In genomic region chr3:59297653-59298052, GRCm38 (mm10) we compare ENCODE assay signal across 28 mouse cellular contexts. TPM values are rescaled to one million over a fixed set of nuclear protein-coding genes. Genes with fewer than 3 reads are reported as not detected.
DNase-seq lines count a peak whose midpoint lies in the region; ATAC-seq and TF ChIP-seq lines count a peak whose summit lies in the region.
"Had no signal": no experiment of that assay in that cellular context is flagged by ENCODE, and none has a peak within 500 bp of the region (broad histone marks: within the 10 kb centered on the region; RNA-seq: fewer than 3 reads in every experiment).

No protein-coding gene starts in this region.

- TF ChIP-seq CTCF in E14TG2a.4 (conservative IDR thresholded peaks at IDR 0.05; ENCODE audit: low read length): peak; percentile 14; the same call in 1 of the 2 replicates

- no peaks in the 10 kb centered on the region for H3K36me3 ChIP-seq in midbrain, embryonic 11.5 days (ENCODE audit: control insufficient read depth, insufficient read depth, low read length)
- H3K36me3 ChIP-seq in midbrain, embryonic 13.5 days: no peaks in the 10 kb centered on the region
- no peaks in the 10 kb centered on the region for H3K36me3 ChIP-seq in E14TG2a.4 (ENCODE audit: insufficient read depth, low read length)
- H3K36me3 ChIP-seq: embryonic facial prominence, embryonic 12.5 days; heart, embryonic 12.5 days; limb, embryonic 12.5 days; lung, embryonic 15.5 days; neural tube, embryonic 12.5 days; stomach, embryonic 15.5 days had no signal

- H3K27me3 ChIP-seq in midbrain, embryonic 11.5 days (ENCODE audit: control insufficient read depth, insufficient read depth, low read length): no peaks in the 10 kb centered on the region
- no peaks in the 10 kb centered on the region for H3K27me3 ChIP-seq in midbrain, embryonic 13.5 days
- H3K27me3 ChIP-seq in E14TG2a.4 (ENCODE audit: insufficient read depth, low read length): no peaks in the 10 kb centered on the region
- H3K27me3 ChIP-seq: embryonic facial prominence, embryonic 12.5 days; heart, embryonic 12.5 days; limb, embryonic 12.5 days; lung, embryonic 15.5 days; neural tube, embryonic 12.5 days; stomach, embryonic 15.5 days had no signal

- ATAC-seq in midbrain, embryonic 11.5 days (ENCODE audit: low FRiP score): no peak
- no peak for ATAC-seq in midbrain, embryonic 13.5 days
- ATAC-seq: forebrain, embryonic 14.5 days; hindbrain, embryonic 16.5 days had no signal

- no peaks in the 10 kb centered on the region for H3K9me3 ChIP-seq in midbrain, embryonic 11.5 days (ENCODE audit: control insufficient read depth, low read length)
- H3K9me3 ChIP-seq in midbrain, embryonic 13.5 days: no peaks in the 10 kb centered on the region
- H3K9me3 ChIP-seq in E14TG2a.4 (ENCODE audit: low read length): no peaks in the 10 kb centered on the region
- H3K9me3 ChIP-seq: embryonic facial prominence, embryonic 12.5 days; heart, embryonic 12.5 days; limb, embryonic 12.5 days; lung, embryonic 15.5 days; midbrain, embryonic 10.5 days; neural tube, embryonic 12.5 days; stomach, embryonic 15.5 days had no signal

- H3K4me2 ChIP-seq in midbrain, embryonic 11.5 days: no peak overlapping the region
- H3K4me2 ChIP-seq in midbrain, embryonic 13.5 days (replicated peaks): no peak overlapping the region
- H3K4me2 ChIP-seq: embryonic facial prominence, embryonic 12.5 days; heart, embryonic 12.5 days; limb, embryonic 12.5 days; lung, embryonic 15.5 days; neural tube, embryonic 12.5 days; stomach, embryonic 15.5 days had no signal

- DNase-seq in midbrain, embryonic 11.5 days (ENCODE audit: low spot score, missing footprints): peak; percentile 51
- peak; percentile 27 for DNase-seq in R1 (ENCODE audit: low read depth, low spot score)
- peak; percentile 50 for DNase-seq in thymus, postnatal 4 days
- DNase-seq in B cell, adult 2 months: no peak
- no peak for DNase-seq in right cerebral cortex, postnatal 25 days
- DNase-seq: adrenal gland, postnatal 10 days; cerebellum, adult 11 months; cerebellum, adult 9-11 months; embryo, embryonic 11 days; gastrocnemius, postnatal 25 days; heart, adult 2 months; kidney, adult 2 months; kidney, postnatal 36 days; right cerebral cortex, postnatal 14 days had no signal

- 83% methylated on average over 16 of the region's 16 CpGs for WGBS in midbrain, embryonic 11.5 days
- WGBS in midbrain, embryonic 13.5 days: 87% methylated on average over 16 of the region's 16 CpGs

- no peaks in the 10 kb centered on the region for H3K4me1 ChIP-seq in midbrain, embryonic 11.5 days (ENCODE audit: control insufficient read depth, insufficient read depth, low read length)
- no peaks in the 10 kb centered on the region for H3K4me1 ChIP-seq in midbrain, embryonic 13.5 days (replicated peaks)
- H3K4me1 ChIP-seq in E14TG2a.4 (replicated peaks; ENCODE audit: low read depth, low read length): no peaks in the 10 kb centered on the region
- H3K4me1 ChIP-seq: heart, embryonic 12.5 days; lung, embryonic 15.5 days; midbrain, embryonic 10.5 days; neural tube, embryonic 12.5 days; stomach, embryonic 15.5 days had no signal

- no peak overlapping the region for H3K27ac ChIP-seq in midbrain, embryonic 11.5 days (ENCODE audit: low read depth, low read length)
- no peak overlapping the region for H3K27ac ChIP-seq in midbrain, embryonic 13.5 days
- H3K27ac ChIP-seq: embryonic facial prominence, embryonic 12.5 days; heart, adult 2 months; layer of hippocampus, adult 2 months; left cerebral cortex, adult 2 months; limb, embryonic 12.5 days; lung, embryonic 15.5 days; midbrain, embryonic 10.5 days; neural tube, embryonic 12.5 days; stomach, embryonic 15.5 days had no signal

- no peak overlapping the region for H3K9ac ChIP-seq in midbrain, embryonic 11.5 days (ENCODE audit: low read length)
- H3K9ac ChIP-seq in midbrain, embryonic 13.5 days (replicated peaks): no peak overlapping the region
- H3K9ac ChIP-seq: embryonic facial prominence, embryonic 12.5 days; heart, embryonic 12.5 days; limb, embryonic 12.5 days; lung, embryonic 15.5 days; neural tube, embryonic 12.5 days; stomach, embryonic 15.5 days had no signal

- H3K4me3 ChIP-seq in midbrain, embryonic 11.5 days (ENCODE audit: low read depth, low read length): no peak overlapping the region
- H3K4me3 ChIP-seq in midbrain, embryonic 13.5 days (replicated peaks): no peak overlapping the region
- H3K4me3 ChIP-seq in E14TG2a.4 (replicated peaks; ENCODE audit: low read length): no peak overlapping the region
- H3K4me3 ChIP-seq: embryonic facial prominence, embryonic 12.5 days; heart, adult 2 months; heart, embryonic 12.5 days; layer of hippocampus, adult 2 months; left cerebral cortex, adult 2 months; limb, embryonic 12.5 days; lung, embryonic 15.5 days; midbrain, embryonic 10.5 days; myocyte; neural tube, embryonic 12.5 days; stomach, embryonic 15.5 days had no signal

RNA-seq across cellular contexts. Expression of gene P2ry12, which starts 35.0 kb away (rescaled TPM):
- 2.7 and 3.9 TPM in 2 replicates for polyA plus RNA-seq in midbrain, embryonic 11.5 days (2014; fragmentation: Nextera tagmentation; extraction: Ambion mirVana)
- polyA plus RNA-seq in midbrain, embryonic 13.5 days (2015; fragmentation: Nextera tagmentation; extraction: Ambion mirVana): 5.9 and 6.4 TPM in 2 replicates
- polyA plus RNA-seq: myocyte had no signal

RNA-seq across cellular contexts. Expression of gene Igsf10, which starts 46.5 kb away (rescaled TPM):
- 2.8 and 4.5 TPM in 2 replicates for polyA plus RNA-seq in midbrain, embryonic 11.5 days (2014; fragmentation: Nextera tagmentation; extraction: Ambion mirVana)
- 2.1 and 2.5 TPM in 2 replicates for polyA plus RNA-seq in midbrain, embryonic 13.5 days (2015; fragmentation: Nextera tagmentation; extraction: Ambion mirVana)

Comparison
In these comparisons a context has a peak if more than half of its experiments do, and no peak if none do; other contexts are left out.
1. DNase-seq: peak in midbrain, embryonic 11.5 days (single experiment), R1 (single experiment) and thymus, postnatal 4 days (single experiment); none in B cell, adult 2 months (0 of 2) and right cerebral cortex, postnatal 25 days (single experiment).